Mouse (Mus musculus) bone marrow, adult 2 months (tissue): Measurements from ENCODE around the gene Il1f8.

ENCODE experiments used
- CTCF ChIP-seq: fragments of 200-500 bp; IDR thresholded peaks from 2 replicates; pipeline ENCODE4 v1.5.1; 2011; ENCODE audit warnings: low read length, control low read depth; ENCODE audit not compliant: control insufficient read depth, insufficient read depth
- POLR2A ChIP-seq: fragments of 200-500 bp; IDR thresholded peaks from 2 replicates; pipeline ENCODE4 v1.6.1; 2011; ENCODE audit warnings: low read depth, mild to moderate bottlenecking, control low read depth, low read length, borderline replicate concordance; ENCODE audit not compliant: control insufficient read depth

GRCm38 (mm10) chr2:24109085-24109484, 43.9 kb upstream of the Il1f8 start:
- TF ChIP-seq CTCF (no peak), POLR2A (no peak)
